Mouse (Mus musculus) ES-Bruce4 (cell line): ENCODE data around the gene Ypel2.

Experiments used
- CTCF ChIP-seq: IDR thresholded peaks from one replicate; pipeline ENCODE4 v1.8.1; 2011; ENCODE audit warnings: low read depth, low read length
- POLR2A ChIP-seq: IDR thresholded peaks from one replicate; pipeline ENCODE4 v1.8.1; 2011; ENCODE audit warnings: low read length; ENCODE audit not compliant: insufficient read depth

- no peak for TF ChIP-seq CTCF
- no peak for TF ChIP-seq POLR2A
Measured at GRCm38 (mm10) chr11:86945058-86945457, 48.4 kb downstream of the Ypel2 start.
